Mouse (Mus musculus) brain, embryonic 14.5 days (tissue): ENCODE measurements at regions not wholly inside any gene's neighbourhood (a gene's known extent, or its start where the extent isn't known, plus 50 kb on each side); places are given as distances from the start of the nearest gene placed in this dataset.
"Not testable (repeated sequence)": the region's sequence is repeated elsewhere in the genome, so short reads cannot be mapped to it uniquely, and the experiment has no call there.

ENCODE experiments used
- DNase-seq: peaks from one replicate; pipeline ENCODE4 v3.0.0-alpha.2; 2011; ENCODE audit warnings: low read depth
- CTCF ChIP-seq: fragments of 200-500 bp; IDR thresholded peaks from 2 replicates; pipeline ENCODE4 v1.5.1; 2012; ENCODE audit warnings: inconsistent platforms, mild to moderate bottlenecking, moderate library complexity, borderline replicate concordance; ENCODE audit not compliant: insufficient read depth, insufficient read length; ENCODE audit errors: extremely low read depth
- POLR2A ChIP-seq: fragments of 200-500 bp; IDR thresholded peaks from 2 replicates; pipeline ENCODE4 v1.6.1; 2012; ENCODE audit warnings: mild to moderate bottlenecking, inconsistent platforms, borderline replicate concordance; ENCODE audit not compliant: poor library complexity, insufficient read depth, insufficient read length, severe bottlenecking; ENCODE audit errors: extremely low read depth

DNA sequence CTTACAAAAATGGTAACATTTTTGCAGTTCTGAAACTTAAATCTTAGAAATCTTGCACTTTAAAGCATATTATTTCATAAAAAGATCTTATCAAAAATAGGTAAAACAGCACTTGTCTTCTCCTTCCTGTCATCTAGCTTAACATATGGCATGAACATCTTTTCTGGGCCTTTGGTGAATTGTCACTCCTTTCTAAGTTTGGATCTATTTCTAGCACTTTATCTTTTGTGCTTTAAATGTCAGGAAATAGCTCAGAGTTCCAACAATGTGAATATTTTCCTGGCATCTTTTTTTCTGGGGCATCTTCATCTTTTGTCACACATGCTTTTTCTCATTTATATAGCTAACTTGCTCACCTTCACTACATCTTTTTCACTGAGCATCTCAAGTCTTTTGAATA, 527.4 kb upstream of the Gm5150 start:
- TF ChIP-seq CTCF, result no peak
- TF ChIP-seq POLR2A, result no peak
- no peak for DNase-seq

DNA sequence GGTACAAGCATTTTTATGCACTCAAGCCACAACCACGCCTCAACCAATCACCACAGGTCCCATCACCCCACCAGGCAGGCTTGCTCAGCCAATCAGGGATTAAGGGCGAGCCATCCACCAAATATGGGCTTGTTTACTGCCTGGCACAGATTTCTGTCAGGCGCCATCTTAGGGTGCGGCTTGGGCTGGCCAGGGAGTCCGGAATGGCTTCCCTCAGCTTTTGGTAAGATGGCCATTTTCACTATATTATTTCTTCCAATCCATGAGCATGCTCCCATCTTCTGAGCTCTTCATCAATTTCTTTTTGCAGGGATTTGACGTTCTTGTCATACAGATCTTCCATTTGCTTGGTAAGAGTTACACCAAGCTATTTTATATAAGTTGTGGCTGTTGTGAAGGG, 521.3 kb upstream of the Gm5150 start:
- DNase-seq, result not testable (repeated sequence)

DNA sequence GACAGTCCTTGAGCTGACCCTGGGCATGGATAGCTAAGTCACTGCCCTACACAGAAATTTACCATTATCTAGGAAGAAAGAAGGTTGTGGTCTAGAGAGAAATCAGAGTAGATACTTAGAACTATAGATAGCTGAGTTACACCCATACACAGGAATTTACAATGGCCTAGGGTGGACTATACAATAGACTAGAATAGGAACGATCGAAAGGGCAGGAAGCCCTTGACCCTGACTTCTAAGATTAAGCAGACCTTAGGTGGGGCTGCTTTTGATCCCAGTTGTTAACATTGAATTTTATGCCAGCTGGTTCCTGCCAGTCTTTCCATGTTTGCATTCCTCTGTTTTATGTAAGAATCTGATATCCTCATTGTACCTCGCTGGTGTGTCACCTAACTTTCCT, 482.2 kb upstream of the Gm5150 start:
- DNase-seq, result not testable (repeated sequence)

- no peak for DNase-seq
- TF ChIP-seq POLR2A (no peak), CTCF (no peak)
Observed at GRCm38 (mm10) chr3:16482750-16483149, 476.5 kb upstream of the Gm5150 start.

DNA sequence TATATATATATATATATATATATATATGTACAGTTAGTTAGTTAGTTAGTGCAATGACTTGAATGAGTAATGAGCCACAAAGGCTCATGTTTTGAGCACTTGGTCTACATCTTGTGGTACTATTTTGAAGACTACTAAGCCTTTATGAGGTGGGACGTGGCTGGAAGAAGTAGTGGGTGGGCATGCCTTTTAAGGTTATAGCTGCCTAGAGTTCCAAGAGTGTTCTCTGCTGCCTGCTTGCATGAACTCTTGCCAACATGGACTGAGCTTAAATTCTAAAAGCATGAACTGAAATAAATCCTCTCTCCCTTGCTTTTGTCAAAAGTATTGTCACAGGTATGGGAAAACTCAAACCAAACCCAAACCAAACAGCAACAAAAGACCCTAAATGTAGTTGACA, 465.1 kb upstream of the Gm5150 start:
- DNase-seq, result no peak
- no peak for TF ChIP-seq CTCF
- no peak for TF ChIP-seq POLR2A

DNA sequence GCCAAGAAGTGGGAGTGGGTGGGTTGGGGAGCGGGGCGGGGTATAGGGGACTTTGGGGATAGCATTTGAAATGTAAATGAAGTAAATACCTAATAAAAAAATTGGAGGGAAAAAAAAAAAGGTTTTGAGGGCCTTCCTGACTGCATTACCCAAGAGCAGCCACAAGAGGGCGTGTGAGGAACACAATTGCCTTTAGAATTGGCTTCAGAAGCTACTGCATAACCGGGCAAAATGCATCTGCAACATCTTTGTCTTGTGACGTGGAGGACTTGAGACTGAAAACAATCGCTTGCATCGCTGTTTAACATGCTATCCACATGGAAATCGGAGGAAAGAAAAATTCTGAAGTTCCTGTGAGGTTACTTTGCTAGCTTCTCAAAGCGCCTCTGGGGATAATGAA, 460.2 kb upstream of the Gm5150 start:
- TF ChIP-seq CTCF, result peak; percentile 86
- TF ChIP-seq POLR2A, result no peak
- DNase-seq, result peak; percentile 94

DNA sequence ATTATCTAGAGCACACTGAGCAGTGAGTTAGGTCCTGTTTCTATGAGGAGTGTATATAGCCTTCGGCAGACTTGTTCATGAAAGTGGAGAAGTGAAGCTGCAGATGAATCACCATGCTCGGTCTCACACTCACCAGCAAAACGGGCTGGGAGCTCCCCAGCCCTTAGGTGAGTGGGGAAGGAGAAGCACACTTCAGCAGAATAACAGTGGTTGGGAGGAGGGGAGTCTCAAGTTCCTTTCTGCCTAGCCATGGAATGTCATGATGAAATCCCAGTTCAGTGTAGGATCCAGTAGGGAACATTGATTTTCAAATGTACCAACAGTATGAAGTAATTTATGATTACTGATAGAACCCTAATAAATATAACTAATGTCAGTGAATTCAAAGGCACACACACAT, 459.1 kb upstream of the Gm5150 start:
- TF ChIP-seq POLR2A, result no peak
- no peak for TF ChIP-seq CTCF
- no peak for DNase-seq

GRCm38 (mm10) chr3:16464301-16464700, 458.1 kb upstream of the Gm5150 start:
- DNase-seq, result no peak
- TF ChIP-seq POLR2A, result no peak
- no peak for TF ChIP-seq CTCF

GRCm38 (mm10) chr3:16433033-16433432, 426.8 kb upstream of the Gm5150 start:
- TF ChIP-seq POLR2A, result no peak
- TF ChIP-seq CTCF, result no peak
- no peak for DNase-seq

DNA sequence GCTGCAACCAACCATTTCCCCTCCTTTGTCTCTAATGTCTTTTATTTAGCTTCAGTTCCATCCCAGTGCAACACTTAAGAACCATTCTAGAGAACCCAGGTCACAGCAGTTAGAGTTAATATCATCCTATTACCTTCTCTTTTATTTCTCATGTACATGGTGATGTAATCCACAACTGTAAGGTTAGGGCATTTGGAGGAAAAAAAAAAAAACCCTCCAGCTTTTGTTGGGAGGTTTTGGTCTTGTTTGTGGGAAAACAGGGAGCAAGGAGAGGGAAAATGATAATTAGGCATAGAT, 425.5 kb upstream of the Gm5150 start:
- TF ChIP-seq POLR2A (no peak), CTCF (no peak)

DNA sequence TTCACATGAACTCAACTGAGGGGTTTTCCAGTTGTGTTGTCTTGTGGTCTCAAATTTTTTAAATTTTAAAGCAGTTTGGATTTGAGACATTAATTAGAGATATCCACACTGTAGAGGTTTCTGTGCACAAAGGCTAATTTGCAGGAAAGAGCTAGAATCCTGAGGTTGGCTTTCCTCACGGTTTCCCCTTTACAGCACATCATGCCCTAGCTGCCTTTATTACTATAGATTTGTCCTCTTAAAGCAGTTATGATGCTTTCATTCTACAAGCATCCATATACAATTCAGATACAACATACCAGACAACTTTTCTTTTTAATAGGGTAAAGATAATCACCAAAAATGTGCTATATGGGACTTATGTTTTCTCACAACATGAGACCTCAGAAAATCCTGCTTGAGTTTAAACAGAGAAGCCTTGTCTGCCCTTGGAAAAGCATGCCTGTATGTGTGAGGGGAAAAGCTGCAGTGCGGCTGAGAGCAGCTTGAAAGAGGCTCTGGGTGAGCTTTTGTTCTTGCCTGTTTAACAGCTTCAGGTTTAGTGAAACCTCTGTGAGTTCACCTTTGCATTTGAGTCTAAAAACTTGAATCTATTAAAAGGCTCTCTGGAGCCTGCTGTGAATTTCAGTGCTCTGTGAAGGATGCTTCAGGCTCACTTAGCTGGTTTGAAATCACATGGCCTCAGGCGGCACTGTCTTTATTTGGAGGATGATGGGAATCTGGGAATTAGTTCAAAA, 425.0 kb upstream of the Gm5150 start:
- DNase-seq, result peak; percentile 85
- TF ChIP-seq CTCF, result no peak
- no peak for TF ChIP-seq POLR2A

More for the DNA sequence above, 425.5 kb upstream of the Gm5150 start:
- no peak for DNase-seq
